Comparison of ENCODE assay signal across 33 mouse cellular contexts in the genomic region with DNA sequence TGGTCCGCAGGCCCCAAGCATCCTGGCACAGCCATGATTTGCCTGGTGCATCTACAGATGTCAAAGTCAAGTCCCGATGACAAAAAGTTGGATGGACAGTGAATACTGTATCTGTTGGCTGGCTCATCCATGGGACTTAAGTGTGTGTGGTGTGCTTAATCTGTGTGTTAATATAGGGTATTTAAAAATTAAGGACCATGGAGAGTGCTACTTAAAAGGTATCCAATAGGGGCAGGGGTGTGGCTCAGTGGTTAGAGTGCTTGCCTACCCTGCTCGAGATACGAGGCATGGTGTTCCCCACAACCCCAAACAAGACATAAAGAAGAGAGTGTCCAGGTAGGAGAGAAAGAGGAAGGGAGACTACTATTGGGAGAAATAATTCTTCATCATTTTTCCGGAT. TPM values are rescaled to one million over a fixed set of nuclear protein-coding genes. Genes with fewer than 3 reads are reported as not detected.
DNase-seq lines count a peak whose midpoint lies in the region; ATAC-seq and TF ChIP-seq lines count a peak whose summit lies in the region.
"Had no signal": no experiment of that assay in that cellular context is flagged by ENCODE, and none has a peak within 500 bp of the region (broad histone marks: within the 10 kb centered on the region; RNA-seq: fewer than 3 reads in every experiment).

No protein-coding gene starts in this region.

- no peak for TF ChIP-seq CTCF in bone marrow, adult 2 months (IDR thresholded peaks at IDR 0.05; ENCODE audit: control insufficient read depth, insufficient read depth, low read length)

- TF ChIP-seq POLR2A in bone marrow, adult 2 months (IDR thresholded peaks at IDR 0.05; ENCODE audit: borderline replicate concordance, control insufficient read depth, low read depth, low read length): no peak

- ATAC-seq in heart, embryonic 13.5 days (ENCODE audit: extremely low read depth, insufficient number of reproducible peaks, low FRiP score, low TSS enrichment): no peak
- ATAC-seq in liver, embryonic 12.5 days: no peak
- ATAC-seq in frontal cortex, adult (ENCODE audit: low TSS enrichment): no peak
- ATAC-seq: forebrain, postnatal 0 days; Patski had no signal

- peaks cover 20% of the 10 kb centered on the region; the same call in 1 of the 2 replicates for H3K79me2 ChIP-seq in macrophage (ENCODE audit: inconsistent target)

- no peak overlapping the region for H3K27ac ChIP-seq in heart, embryonic 13.5 days (replicated peaks)
- no peak overlapping the region for H3K27ac ChIP-seq in heart, embryonic 10.5 days
- no peak overlapping the region for H3K27ac ChIP-seq in bone marrow, adult 2 months (ENCODE audit: control insufficient read depth, insufficient read depth, low read depth, low read length, poor library complexity)
- 0 out of 2 replicates have a peak overlapping the region, but pooled peaks have one; percentile 92 for H3K27ac ChIP-seq in liver, embryonic 12.5 days
- H3K27ac ChIP-seq in macrophage: 0 out of 2 replicates have a peak overlapping the region, but pooled peaks have one; percentile 86
- H3K27ac ChIP-seq: embryonic facial prominence, embryonic 15.5 days; hindbrain, embryonic 14.5 days; kidney, postnatal 0 days; limb, embryonic 13.5 days; midbrain, embryonic 12.5 days; neural tube, embryonic 15.5 days; stomach, postnatal 0 days had no signal

- DNase-seq in heart, embryonic 10.5 days (ENCODE audit: low spot score): no peak
- DNase-seq in adrenal gland, adult 2 months: no peak
- no peak for DNase-seq in gastrocnemius, postnatal 14 days
- DNase-seq: adrenal gland, adult 8-10 months; cerebellum, adult 8-10 months; cerebellum, postnatal 36 days; forebrain, postnatal 0 days; gastrocnemius, postnatal 36 days; heart, postnatal 36 days; kidney, adult 2 months; layer of hippocampus, adult 9-11 months; lung, embryonic 14.5 days; lung, postnatal 36 days; thymus, adult 2 months had no signal

- 79% methylated on average over 5 of the region's 5 CpGs for WGBS in heart, embryonic 13.5 days
- whole genome bisulfite sequencing in heart, embryonic 10.5 days: 77% methylated on average over 5 of the region's 5 CpGs
- WGBS in bone marrow, adult 2 months: 48% methylated on average over 5 of the region's 5 CpGs
- WGBS in liver, embryonic 12.5 days (ENCODE audit: insufficient replicate concordance): 69% methylated on average over 5 of the region's 5 CpGs
- WGBS in macrophage (ENCODE audit: missing documents): 75% methylated on average over 4 of the region's 5 CpGs

- peaks cover 3% of the 10 kb centered on the region for H3K4me1 ChIP-seq in heart, embryonic 13.5 days
- peaks cover 5% of the 10 kb centered on the region for H3K4me1 ChIP-seq in heart, embryonic 10.5 days
- peaks cover 3% of the 10 kb centered on the region; the same call in 1 of the 2 replicates for H3K4me1 ChIP-seq in bone marrow, adult 2 months (ENCODE audit: control insufficient read depth, insufficient read depth, low read length)
- peaks cover 75% of the 10 kb centered on the region for H3K4me1 ChIP-seq in liver, embryonic 12.5 days
- H3K4me1 ChIP-seq: embryonic facial prominence, embryonic 15.5 days; limb, embryonic 13.5 days; midbrain, embryonic 12.5 days; neural tube, embryonic 15.5 days had no signal

- intact Hi-C loops in gastrocnemius, postnatal 14 days (cut with DNase I; ENCODE audit: low total_unique reads): no loop called here

- no peaks in the 10 kb centered on the region for H3K9me3 ChIP-seq in heart, embryonic 13.5 days
- no peaks in the 10 kb centered on the region for H3K9me3 ChIP-seq in heart, embryonic 10.5 days
- H3K9me3 ChIP-seq in liver, embryonic 12.5 days (replicated peaks): no peaks in the 10 kb centered on the region
- H3K9me3 ChIP-seq: embryonic facial prominence, embryonic 15.5 days; forebrain, embryonic 10.5 days; limb, embryonic 13.5 days; midbrain, embryonic 12.5 days; neural tube, embryonic 15.5 days had no signal

- no peaks in the 10 kb centered on the region for H3K27me3 ChIP-seq in heart, embryonic 13.5 days (replicated peaks)
- no peaks in the 10 kb centered on the region for H3K27me3 ChIP-seq in heart, embryonic 10.5 days (ENCODE audit: insufficient read depth, poor library complexity, severe bottlenecking)
- H3K27me3 ChIP-seq in liver, embryonic 12.5 days (replicated peaks): no peaks in the 10 kb centered on the region
- H3K27me3 ChIP-seq: embryonic facial prominence, embryonic 15.5 days; limb, embryonic 13.5 days; midbrain, embryonic 12.5 days; neural tube, embryonic 15.5 days had no signal

- H3K4me2 ChIP-seq in heart, embryonic 13.5 days: peak overlapping the region; percentile 51
- H3K4me2 ChIP-seq in liver, embryonic 12.5 days: peak overlapping the region; percentile 84
- H3K4me2 ChIP-seq: embryonic facial prominence, embryonic 15.5 days; hindbrain, embryonic 14.5 days; limb, embryonic 13.5 days; lung, embryonic 14.5 days; midbrain, embryonic 12.5 days; neural tube, embryonic 15.5 days had no signal

- H3K9ac ChIP-seq in heart, embryonic 13.5 days: no peak overlapping the region
- peak overlapping the region; percentile 80; the same call in 1 of the 2 replicates for H3K9ac ChIP-seq in liver, embryonic 12.5 days
- H3K9ac ChIP-seq: embryonic facial prominence, embryonic 15.5 days; forebrain, postnatal 0 days; hindbrain, embryonic 14.5 days; limb, embryonic 13.5 days; lung, embryonic 14.5 days; midbrain, embryonic 12.5 days; neural tube, embryonic 15.5 days had no signal

- no peaks in the 10 kb centered on the region for H3K36me3 ChIP-seq in heart, embryonic 13.5 days
- H3K36me3 ChIP-seq in heart, embryonic 10.5 days: no peaks in the 10 kb centered on the region
- H3K36me3 ChIP-seq in liver, embryonic 12.5 days: peaks cover 40% of the 10 kb centered on the region
- peaks cover 11% of the 10 kb centered on the region; the same call in 1 of the 2 replicates for H3K36me3 ChIP-seq in macrophage (ENCODE audit: inconsistent target)
- H3K36me3 ChIP-seq: embryonic facial prominence, embryonic 15.5 days; forebrain, embryonic 10.5 days; limb, embryonic 13.5 days; midbrain, embryonic 12.5 days; neural tube, embryonic 15.5 days had no signal

- H3K4me3 ChIP-seq in heart, embryonic 13.5 days: peak overlapping the region; percentile 33; the same call in 1 of the 2 replicates
- no peak overlapping the region for H3K4me3 ChIP-seq in heart, embryonic 10.5 days
- peak overlapping the region; percentile 44 for H3K4me3 ChIP-seq in bone marrow, adult 2 months (replicated peaks; ENCODE audit: control insufficient read depth, low read depth, low read length)
- H3K4me3 ChIP-seq in liver, embryonic 12.5 days: peak overlapping the region; percentile 69
- no peak overlapping the region for H3K4me3 ChIP-seq in macrophage (ENCODE audit: inconsistent target)
- H3K4me3 ChIP-seq: embryonic facial prominence, embryonic 15.5 days; forebrain, embryonic 10.5 days; limb, embryonic 13.5 days; midbrain, embryonic 12.5 days; neural tube, embryonic 15.5 days had no signal

RNA-seq across cellular contexts. Expression of gene Treml2, which starts 2.5 kb away (rescaled TPM):
- polyA plus RNA-seq in heart, embryonic 13.5 days (2015; fragmentation: Nextera tagmentation; extraction: Ambion mirVana): 0.37 and 0.52 TPM in 2 replicates
- 0.97 and 1.3 TPM in 2 replicates for polyA plus RNA-seq in heart, embryonic 10.5 days (2016; fragmentation: Nextera tagmentation; extraction: Ambion mirVana)
- 56.4 and 152 TPM in 2 replicates for polyA plus RNA-seq in bone marrow, adult 2 months (2011; ENCODE audit: insufficient read depth, insufficient read length, low replicate concordance, missing spikeins)
- polyA plus RNA-seq in liver, embryonic 12.5 days (2016; fragmentation: Nextera tagmentation; extraction: Ambion mirVana): 6.3 and 7.5 TPM in 2 replicates
- total RNA-seq in macrophage (2018; cell fraction: chromatin; rRNA removed): 10 to 100 TPM in 8 of 26 experiments, 1 to 10 TPM in 18; 1.0 to 22.0 (median 6.9) TPM
- total RNA-seq in macrophage (2018; cell fraction: cytosol; rRNA removed): 10 to 100 TPM in 22 of 26 experiments, 1 to 10 TPM in 4; 7.6 to 58.7 (median 25.9) TPM
- total RNA-seq in macrophage (2018; cell fraction: nucleus; rRNA removed): 10 to 100 TPM in 18 of 26 experiments, 1 to 10 TPM in 8; 5.2 to 57.1 (median 22.5) TPM
- 10.8 to 16.6 TPM (median 14.5 TPM) in 3 replicates for polyA plus RNA-seq in macrophage (2018)
- total RNA-seq in adrenal gland, adult 2 months (2021): under 1 TPM; 0.20 to 0.38 TPM
- polyA plus RNA-seq in adrenal gland, adult 2 months (2012; rRNA removed): 0.26 and 0.42 TPM in 2 replicates
- total RNA-seq in gastrocnemius, postnatal 14 days (2021): under 1 TPM; 0.10 to 0.11 TPM
- polyA plus RNA-seq: Patski had no signal

RNA-seq across cellular contexts. Expression of gene B430306N03Rik, which starts 14.1 kb away (rescaled TPM):
- 0.17 and 0.24 TPM in 2 replicates for polyA plus RNA-seq in heart, embryonic 13.5 days (2015; fragmentation: Nextera tagmentation; extraction: Ambion mirVana)
- polyA plus RNA-seq in heart, embryonic 10.5 days (2016; fragmentation: Nextera tagmentation; extraction: Ambion mirVana): 0.13 TPM in 1 of 2 replicates, not detected in the other
- polyA plus RNA-seq in bone marrow, adult 2 months (2011; ENCODE audit: insufficient read depth, insufficient read length, low replicate concordance, missing spikeins): 14.0 and 32.4 TPM in 2 replicates
- 1.4 and 2.0 TPM in 2 replicates for polyA plus RNA-seq in liver, embryonic 12.5 days (2016; fragmentation: Nextera tagmentation; extraction: Ambion mirVana)
- 100 to 1,000 TPM in 1 of 26 experiments, 10 to 100 TPM in 23, 1 to 10 TPM in 2; 5.0 to 104 (median 38.2) TPM for total RNA-seq in macrophage (2018; cell fraction: chromatin; rRNA removed)
- 10 to 100 TPM in 25 of 26 experiments, 1 to 10 TPM in 1; 8.4 to 75.4 (median 35.8) TPM for total RNA-seq in macrophage (2018; cell fraction: cytosol; rRNA removed)
- 100 to 1,000 TPM in 6 of 26 experiments, 10 to 100 TPM in 20; 14.3 to 189 (median 63.5) TPM for total RNA-seq in macrophage (2018; cell fraction: nucleus; rRNA removed)
- polyA plus RNA-seq in macrophage (2018): 36.0 to 70.3 TPM (median 51.1 TPM) in 3 replicates
- under 1 TPM; 0.14 to 0.43 TPM for total RNA-seq in adrenal gland, adult 2 months (2021)
- 0.10 and 0.19 TPM in 2 replicates for polyA plus RNA-seq in adrenal gland, adult 2 months (2012; rRNA removed)
- under 1 TPM; 0.06 to 0.07 TPM for total RNA-seq in gastrocnemius, postnatal 14 days (2021)

RNA-seq across cellular contexts. Expression of gene Treml4, which starts 37.7 kb away (rescaled TPM):
- polyA plus RNA-seq in heart, embryonic 13.5 days (2015; fragmentation: Nextera tagmentation; extraction: Ambion mirVana): 0.22 and 0.59 TPM in 2 replicates
- 0.63 and 0.74 TPM in 2 replicates for polyA plus RNA-seq in heart, embryonic 10.5 days (2016; fragmentation: Nextera tagmentation; extraction: Ambion mirVana)
- 5.4 and 21.2 TPM in 2 replicates for polyA plus RNA-seq in bone marrow, adult 2 months (2011; ENCODE audit: insufficient read depth, insufficient read length, low replicate concordance, missing spikeins)
- 2.8 and 3.7 TPM in 2 replicates for polyA plus RNA-seq in liver, embryonic 12.5 days (2016; fragmentation: Nextera tagmentation; extraction: Ambion mirVana)
- total RNA-seq in macrophage (2018; cell fraction: chromatin; rRNA removed): not detected
- total RNA-seq in macrophage (2018; cell fraction: cytosol; rRNA removed): 1 to 10 TPM in 10 of 26 experiments, under 1 TPM in 15, not detected in 1; 0.17 to 2.1 (median 0.71) TPM
- 1 to 10 TPM in 5 of 26 experiments, under 1 TPM in 9, not detected in 12; 0.31 to 5.2 (median 0.73) TPM for total RNA-seq in macrophage (2018; cell fraction: nucleus; rRNA removed)
- 0.52 to 1.5 TPM (median 1.4 TPM) in 3 replicates for polyA plus RNA-seq in macrophage (2018)
- total RNA-seq in adrenal gland, adult 2 months (2021): 1 to 10 TPM in 1 of 2 experiments, under 1 TPM in 1; 0.23 to 1.2 TPM
- 1.0 and 1.3 TPM in 2 replicates for polyA plus RNA-seq in adrenal gland, adult 2 months (2012; rRNA removed)
- not detected for total RNA-seq in gastrocnemius, postnatal 14 days (2021)
- total RNA-seq: forebrain, postnatal 0 days; gastrocnemius, postnatal 36 days; left cerebral cortex, postnatal 25 days had no signal
- polyA plus RNA-seq: brain, embryonic 14.5 days; forebrain, embryonic 10.5 days; forebrain, postnatal 0 days; neural tube, embryonic 15.5 days; Patski had no signal

RNA-seq across cellular contexts. Expression of gene Trem2, which starts 44.4 kb away (rescaled TPM):
- polyA plus RNA-seq in heart, embryonic 13.5 days (2015; fragmentation: Nextera tagmentation; extraction: Ambion mirVana): 3.9 and 4.6 TPM in 2 replicates
- 0.36 and 1.2 TPM in 2 replicates for polyA plus RNA-seq in heart, embryonic 10.5 days (2016; fragmentation: Nextera tagmentation; extraction: Ambion mirVana)
- 4.0 and 6.2 TPM in 2 replicates for polyA plus RNA-seq in bone marrow, adult 2 months (2011; ENCODE audit: insufficient read depth, insufficient read length, low replicate concordance, missing spikeins)
- polyA plus RNA-seq in liver, embryonic 12.5 days (2016; fragmentation: Nextera tagmentation; extraction: Ambion mirVana): 2.9 and 3.5 TPM in 2 replicates
- total RNA-seq in macrophage (2018; cell fraction: chromatin; rRNA removed): 100 to 1,000 TPM in 14 of 26 experiments, 10 to 100 TPM in 12; 29.1 to 515 (median 123) TPM
- 1,000 to 10,000 TPM in 13 of 26 experiments, 100 to 1,000 TPM in 13; 304 to 1,510 (median 741) TPM for total RNA-seq in macrophage (2018; cell fraction: cytosol; rRNA removed)
- 1,000 to 10,000 TPM in 6 of 26 experiments, 100 to 1,000 TPM in 20; 159 to 1,349 (median 465) TPM for total RNA-seq in macrophage (2018; cell fraction: nucleus; rRNA removed)
- 965 to 1,222 TPM (median 1,131 TPM) in 3 replicates for polyA plus RNA-seq in macrophage (2018)
- total RNA-seq in adrenal gland, adult 2 months (2021): 1 to 10 TPM; 3.4 to 5.3 TPM
- polyA plus RNA-seq in adrenal gland, adult 2 months (2012; rRNA removed): 9.4 and 12.2 TPM in 2 replicates
- under 1 TPM; 0.66 to 0.94 TPM for total RNA-seq in gastrocnemius, postnatal 14 days (2021)

RNA-seq across cellular contexts. Expression of gene Trem3, which starts 54.2 kb away (rescaled TPM):
- polyA plus RNA-seq in heart, embryonic 13.5 days (2015; fragmentation: Nextera tagmentation; extraction: Ambion mirVana): not detected in 2 replicates
- not detected in 2 replicates for polyA plus RNA-seq in heart, embryonic 10.5 days (2016; fragmentation: Nextera tagmentation; extraction: Ambion mirVana)
- 18.5 and 53.5 TPM in 2 replicates for polyA plus RNA-seq in bone marrow, adult 2 months (2011; ENCODE audit: insufficient read depth, insufficient read length, low replicate concordance, missing spikeins)
- polyA plus RNA-seq in liver, embryonic 12.5 days (2016; fragmentation: Nextera tagmentation; extraction: Ambion mirVana): 0.77 and 1.3 TPM in 2 replicates
- not detected for total RNA-seq in macrophage (2018; cell fraction: chromatin; rRNA removed)
- under 1 TPM in 20 of 26 experiments, not detected in 6; 0.14 to 0.61 (median 0.29) TPM for total RNA-seq in macrophage (2018; cell fraction: cytosol; rRNA removed)
- under 1 TPM in 1 of 26 experiments, not detected in 25; 0.94 TPM for total RNA-seq in macrophage (2018; cell fraction: nucleus; rRNA removed)
- 0.42 to 0.67 TPM in 2 of 3 replicates, not detected in the other for polyA plus RNA-seq in macrophage (2018)
- under 1 TPM in 1 of 2 experiments, not detected in 1; 0.48 TPM for total RNA-seq in adrenal gland, adult 2 months (2021)
- not detected in 2 replicates for polyA plus RNA-seq in adrenal gland, adult 2 months (2012; rRNA removed)
- not detected for total RNA-seq in gastrocnemius, postnatal 14 days (2021)
- total RNA-seq: forebrain, postnatal 0 days; gastrocnemius, postnatal 36 days; heart, postnatal 36 days; left cerebral cortex, adult 18-20 months had no signal
- polyA plus RNA-seq: embryonic facial prominence, embryonic 15.5 days; forebrain, embryonic 10.5 days; forebrain, postnatal 0 days; heart, embryonic 14.5 days; hindbrain, embryonic 14.5 days; midbrain, embryonic 12.5 days; neural tube, embryonic 15.5 days; stomach, postnatal 0 days; urinary bladder, adult 2 months had no signal

Comparison
In these comparisons a context has a peak if more than half of its experiments do, and no peak if none do; other contexts are left out.
1. H3K4me3 ChIP-seq: peak in heart, embryonic 13.5 days (single experiment), bone marrow, adult 2 months (single experiment) and liver, embryonic 12.5 days (single experiment); none in heart, embryonic 10.5 days (single experiment) and macrophage (single experiment).
2. H3K27ac ChIP-seq: peak in liver, embryonic 12.5 days (single experiment) and macrophage (single experiment); none in heart, embryonic 13.5 days (single experiment), heart, embryonic 10.5 days (single experiment) and bone marrow, adult 2 months (single experiment).